ENCODE assay signal across 16 mouse cellular contexts in the genomic region with DNA sequence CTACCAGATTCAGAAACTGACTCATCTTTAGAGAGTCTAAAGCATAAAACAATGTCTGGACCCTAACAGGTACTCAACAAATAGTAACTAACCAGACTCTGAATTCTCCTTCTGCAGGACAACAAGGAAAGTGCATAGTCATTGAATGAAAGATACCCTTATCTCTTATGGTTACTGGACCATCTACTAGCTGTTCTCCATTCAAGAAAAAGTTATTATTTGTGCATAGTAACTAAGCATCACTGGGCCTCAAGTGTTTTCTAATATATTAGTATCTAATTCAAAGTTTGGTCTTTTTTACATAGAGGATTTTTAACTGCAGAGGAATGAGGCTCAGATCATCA.
"Had no signal": no experiment of that assay in that cellular context is flagged by ENCODE, and none has a peak within 500 bp of the region (broad histone marks: within the 10 kb centered on the region; RNA-seq: fewer than 3 reads in every experiment).

No protein-coding gene starts in this region.

- ATAC-seq: liver, postnatal 0 days; lung, postnatal 0 days; midbrain, embryonic 13.5 days; midbrain, embryonic 15.5 days had no signal

- DNase-seq: liver, embryonic 13.5 days; liver, postnatal 0 days; lung, adult 2 months; lung, postnatal 14 days; lung, postnatal 36 days; retina, postnatal 1 day; right cerebral cortex, adult 18-20 months; right cerebral cortex, postnatal 25 days; right cerebral cortex, postnatal 4 days; spleen, adult 18-20 months; thymus, adult 18-20 months; thymus, postnatal 14 days; thymus, postnatal 36 days had no signal
